Mouse (Mus musculus): Measurements from ENCODE around the gene Adam26a. TPM values are rescaled to one million over a fixed set of nuclear protein-coding genes. Genes with fewer than 3 reads are reported as not detected.
"Not testable (repeated sequence)": the region's sequence is repeated elsewhere in the genome, so short reads cannot be mapped to it uniquely, and the experiment has no call there.

Adam26a gene
- polyA plus RNA-seq (2011; ENCODE audit: insufficient read length, low read depth, missing spikeins), result not detected in 2 replicates

- H3K27ac ChIP-seq (ENCODE audit: insufficient read depth, low read length); H3K4me3 ChIP-seq (ENCODE audit: insufficient read depth, low read length); H3K4me1 ChIP-seq (ENCODE audit: control insufficient read depth, insufficient read depth, low read length): not testable (repeated sequence)
Measured at GRCm38 (mm10) chr8:43576607-43577006, at the start of gene Adam26a. TSS of gene Adam26a (minus strand) at chr8:43576707.

DNA sequence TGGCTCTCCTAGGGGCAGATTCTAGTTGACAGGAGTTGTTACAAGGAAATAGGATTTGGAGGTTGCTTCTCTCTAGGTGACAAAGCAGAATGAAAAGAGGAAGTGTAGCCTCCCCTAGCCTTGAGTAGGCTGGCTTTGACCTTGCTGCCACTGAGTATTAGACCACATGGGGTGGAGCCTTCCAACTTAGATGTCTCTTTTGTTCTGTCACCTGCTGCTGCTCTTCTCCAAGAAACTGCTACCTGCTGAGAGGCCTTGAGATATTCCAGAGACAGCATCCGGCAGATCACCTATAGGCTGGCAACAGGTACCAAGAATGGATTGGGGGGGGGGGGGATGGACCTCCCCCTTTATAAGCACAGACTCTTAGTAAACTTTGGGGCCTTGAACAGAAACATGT, 39.5 kb upstream of the Adam26a start:
- TF ChIP-seq POLR2A (IDR thresholded peaks at IDR 0.05; ENCODE audit: low read depth, low read length) (no peak), CTCF (IDR thresholded peaks at IDR 0.05; ENCODE audit: borderline replicate concordance, insufficient read depth, low read length) (no peak)
- no peak overlapping the region for H3K27ac ChIP-seq (ENCODE audit: insufficient read depth, low read length)

DNA sequence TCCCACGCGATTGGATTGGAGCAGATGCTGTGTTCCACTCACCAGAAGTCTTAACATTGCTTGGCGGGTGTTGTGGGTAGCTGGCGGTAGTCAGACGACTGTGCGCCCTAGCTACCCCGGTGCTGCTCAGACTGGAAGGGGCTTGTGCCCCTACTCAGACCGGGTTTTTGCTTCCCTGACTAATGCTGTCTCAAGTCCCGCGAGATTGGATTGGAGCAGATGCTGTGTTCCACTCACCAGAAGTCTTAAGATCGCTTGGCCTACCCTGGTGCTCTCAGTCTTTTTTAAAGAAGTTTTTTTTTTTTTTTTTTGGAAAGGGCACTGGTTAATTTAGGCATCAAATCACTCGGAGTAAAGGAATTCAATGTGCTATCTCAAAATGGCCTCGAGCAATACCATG, 27.1 kb upstream of the Adam26a start:
- H3K27ac ChIP-seq (ENCODE audit: insufficient read depth, low read length); H3K4me1 ChIP-seq (ENCODE audit: control insufficient read depth, insufficient read depth, low read length); H3K4me3 ChIP-seq (ENCODE audit: insufficient read depth, low read length): not testable (repeated sequence)

More for the DNA sequence above, 39.5 kb upstream of the Adam26a start:
- no peak overlapping the region for H3K4me3 ChIP-seq (ENCODE audit: insufficient read depth, low read length)
- no peaks in the 10 kb centered on the region for H3K4me1 ChIP-seq (ENCODE audit: control insufficient read depth, insufficient read depth, low read length)

DNA sequence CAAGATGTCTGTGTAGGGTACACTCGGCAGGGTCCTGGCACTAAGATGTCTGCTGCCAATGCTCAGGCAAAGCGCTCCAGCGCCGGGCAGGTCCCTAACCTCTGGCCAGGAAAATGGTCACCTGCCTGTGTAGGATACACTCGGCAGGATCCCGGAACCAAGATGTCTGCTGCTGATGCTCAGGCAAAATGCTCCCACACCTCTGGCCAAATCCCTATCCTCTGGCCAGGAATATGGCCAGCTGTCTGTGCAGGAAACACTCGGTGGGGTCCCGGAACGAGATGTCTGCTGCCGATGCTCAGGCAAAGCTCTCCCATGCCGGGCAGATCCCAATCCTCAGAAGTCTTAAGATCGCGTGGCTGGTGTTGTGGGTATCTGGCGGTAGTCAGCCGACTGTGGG, 26.7 kb upstream of the Adam26a start:
- H3K4me1 ChIP-seq (ENCODE audit: control insufficient read depth, insufficient read depth, low read length); H3K27ac ChIP-seq (ENCODE audit: insufficient read depth, low read length); H3K4me3 ChIP-seq (ENCODE audit: insufficient read depth, low read length): not testable (repeated sequence)

GRCm38 (mm10) chr8:43528006-43528405, 48.5 kb downstream of the Adam26a start, which contains the start of gene Adam26b:
TSS of gene Adam26b (minus strand) at chr8:43528106.
- H3K4me1 ChIP-seq (ENCODE audit: control insufficient read depth, insufficient read depth, low read length); H3K27ac ChIP-seq (ENCODE audit: insufficient read depth, low read length); H3K4me3 ChIP-seq (ENCODE audit: insufficient read depth, low read length): not testable (repeated sequence)

Other genes with a start within 250 kb of the Adam26a start
- not detected in 2 replicates for gene Adam26b, start 48.6 kb downstream of the Adam26a start, polyA plus RNA-seq (2011; ENCODE audit: insufficient read length, low read depth, missing spikeins)
- gene Gm5346, start 50.6 kb upstream of the Adam26a start, polyA plus RNA-seq (2011; ENCODE audit: insufficient read length, low read depth, missing spikeins), result not detected in 2 replicates
- gene Adam34, start 133.3 kb upstream of the Adam26a start, polyA plus RNA-seq (2011; ENCODE audit: insufficient read length, low read depth, missing spikeins), result not detected in 2 replicates

All from embryonic fibroblast, embryonic 13.5 days (primary cell).